Mouse (Mus musculus) CH12.LX (cell line): ENCODE measurements at regions not wholly inside any gene's neighbourhood (a gene's known extent, or its start where the extent isn't known, plus 50 kb on each side); places are given as distances from the start of the nearest gene placed in this dataset.

Experiments used
- DNase-seq: peaks from one replicate; pipeline ENCODE4 v3.0.0-alpha.2; 2013; ENCODE audit errors: extremely low read depth
- H3K27ac ChIP-seq: 2 replicates; pipeline ENCODE4 v1.5.1; 2012; ENCODE audit warnings: low read depth, mild to moderate bottlenecking, control low read depth, moderate library complexity; ENCODE audit not compliant: insufficient read depth
- H3K27me3 ChIP-seq: replicated peaks from 2 replicates; pipeline ENCODE3; 2012; ENCODE audit warnings: inconsistent platforms
- H3K36me3 ChIP-seq, 2 experiments: replicated peaks in 1 of 2; 2 replicates each; pipeline versions ENCODE3 to v1.6.1; 2012; ENCODE audit warnings: inconsistent platforms in 1 of 2, low read length in 1 of 2, mild to moderate bottlenecking in 1 of 2, mixed read lengths in 1 of 2, moderate library complexity in 1 of 2; ENCODE audit not compliant: control insufficient read depth in 1 of 2, insufficient read depth in 1 of 2
- H3K4me1 ChIP-seq, 2 experiments: 2 replicates each; pipeline ENCODE4 v1.6.1; 2012; ENCODE audit warnings: inconsistent platforms in 1 of 2, moderate library complexity in 1 of 2; ENCODE audit not compliant: insufficient read depth in 2 of 2, control insufficient read depth in 1 of 2
- H3K4me2 ChIP-seq: 2 replicates; pipeline ENCODE4 v1.6.1; 2012; ENCODE audit warnings: low read depth, mild to moderate bottlenecking, control low read depth; ENCODE audit not compliant: poor library complexity, insufficient read depth, severe bottlenecking
- H3K4me3 ChIP-seq, 3 experiments: fragments of 150-350 bp in 1 of 3; sonication (generic) in 1 of 3; replicated peaks in 1 of 3; 2 replicates each; pipeline versions ENCODE3 to v1.5.1; 2011 to 2012; ENCODE audit warnings: low read depth in 2 of 3, low read length in 2 of 3, mild to moderate bottlenecking in 2 of 3, moderate library complexity in 2 of 3, control low read depth in 1 of 3, improper control_type of control experiment in 1 of 3, inconsistent platforms in 1 of 3, mixed read lengths in 1 of 3; ENCODE audit not compliant: poor library complexity in 1 of 3
- H3K79me2 ChIP-seq: replicated peaks from 2 replicates; pipeline ENCODE4 v1.6.1; 2012; ENCODE audit warnings: mild to moderate bottlenecking, moderate library complexity; ENCODE audit not compliant: control insufficient read depth, poor library complexity, insufficient read depth, severe bottlenecking; ENCODE audit errors: extremely low read depth
- H3K9ac ChIP-seq: 2 replicates; pipeline ENCODE4 v1.6.1; 2012; ENCODE audit warnings: low read depth, mild to moderate bottlenecking, control low read depth, moderate library complexity; ENCODE audit not compliant: insufficient read depth
- H3K9me3 ChIP-seq: replicated peaks from 2 replicates; pipeline ENCODE3; 2012; ENCODE audit warnings: low read length, inconsistent platforms, mixed read lengths
- BHLHE40 ChIP-seq: IDR thresholded peaks from 2 replicates; pipeline ENCODE4 v1.6.1; 2011; ENCODE audit warnings: mild to moderate bottlenecking, low read depth, low read length, improper control_type of control experiment
- CHD2 ChIP-seq: IDR thresholded peaks from 2 replicates; pipeline ENCODE4 v1.6.1; 2011; ENCODE audit warnings: low read length, improper control_type of control experiment
- CTCF ChIP-seq, 2 experiments: IDR thresholded peaks in 1 of 2; conservative IDR thresholded peaks in 1 of 2; 2 replicates each; pipeline ENCODE4 v1.5.1; 2011 to 2012; ENCODE audit warnings: low read depth in 2 of 2, low read length in 2 of 2, improper control_type of control experiment in 1 of 2, inconsistent platforms in 1 of 2, mild to moderate bottlenecking in 1 of 2, moderate library complexity in 1 of 2
- E2F4 ChIP-seq: IDR thresholded peaks from 2 replicates; pipeline ENCODE4 v1.6.1; 2011; ENCODE audit warnings: low read depth, low read length, improper control_type of control experiment; ENCODE audit not compliant: insufficient replicate concordance
- ELF1 ChIP-seq: IDR thresholded peaks from 2 replicates; pipeline ENCODE4 v1.6.1; 2014; ENCODE audit warnings: low read depth, mild to moderate bottlenecking, inconsistent platforms, low read length, improper control_type of control experiment
- EP300 ChIP-seq: IDR thresholded peaks from 2 replicates; pipeline ENCODE4 v1.6.1; 2011; ENCODE audit warnings: low read length, improper control_type of control experiment
- ETS1 ChIP-seq: conservative IDR thresholded peaks from 2 replicates; pipeline ENCODE4 v1.6.1; 2012; ENCODE audit warnings: low read depth, mild to moderate bottlenecking, inconsistent platforms, low read length, improper control_type of control experiment, moderate library complexity
- JUN ChIP-seq: IDR thresholded peaks from 2 replicates; pipeline ENCODE4 v1.6.1; 2011; ENCODE audit warnings: low read depth, mild to moderate bottlenecking, low read length, improper control_type of control experiment, moderate library complexity; ENCODE audit not compliant: insufficient read depth
- JUND ChIP-seq: conservative IDR thresholded peaks from 2 replicates; pipeline ENCODE4 v1.6.1; 2011; ENCODE audit warnings: low read depth, low read length, improper control_type of control experiment
- MAX ChIP-seq: IDR thresholded peaks from 2 replicates; pipeline ENCODE4 v1.6.1; 2011; ENCODE audit warnings: low read length, improper control_type of control experiment
- NELFE ChIP-seq: IDR thresholded peaks from 2 replicates; pipeline ENCODE4 v1.6.1; 2011; ENCODE audit warnings: low read depth, low read length, improper control_type of control experiment
- NRF1 ChIP-seq: IDR thresholded peaks from 2 replicates; pipeline ENCODE4 v1.6.1; 2014; ENCODE audit warnings: low read depth, mild to moderate bottlenecking, inconsistent platforms, low read length, improper control_type of control experiment, moderate library complexity
- PAX5 ChIP-seq: IDR thresholded peaks from 2 replicates; pipeline ENCODE4 v1.6.1; 2012; ENCODE audit warnings: low read length, inconsistent platforms, mixed read lengths
- POLR2A ChIP-seq: IDR thresholded peaks from 2 replicates; pipeline ENCODE4 v1.6.1; 2011; ENCODE audit warnings: low read depth, mild to moderate bottlenecking, improper control_type of control experiment, low read length
- POLR2AphosphoS2 ChIP-seq: IDR thresholded peaks from 2 replicates; pipeline ENCODE4 v1.6.1; 2011; ENCODE audit warnings: low read depth, low read length, improper control_type of control experiment
- SMC3 ChIP-seq: IDR thresholded peaks from 2 replicates; pipeline ENCODE4 v1.6.1; 2011; ENCODE audit warnings: low read depth, low read length, improper control_type of control experiment
- TBP ChIP-seq: conservative IDR thresholded peaks from 2 replicates; pipeline ENCODE4 v1.6.1; 2011; ENCODE audit warnings: low read depth, low read length, improper control_type of control experiment
- USF2 ChIP-seq: conservative IDR thresholded peaks from 2 replicates; pipeline ENCODE4 v1.6.1; 2011; ENCODE audit warnings: low read depth, low read length, improper control_type of control experiment
- ZKSCAN1 ChIP-seq: IDR thresholded peaks from 2 replicates; pipeline ENCODE4 v1.6.1; 2012; ENCODE audit warnings: low read depth, inconsistent platforms, low read length, improper control_type of control experiment, borderline replicate concordance
- ZNF384 ChIP-seq: IDR thresholded peaks from 2 replicates; pipeline ENCODE4 v1.6.1; 2012; ENCODE audit warnings: low read depth, low read length, improper control_type of control experiment, inconsistent platforms
- dilution Hi-C: fragments of 300-500 bp; cut with MboI; formaldehyde crosslinking; loops from 2 replicates; pipeline ENCODE4 v1.14.3; 2020; ENCODE audit warnings: low sequenced_read_pairs; ENCODE audit not compliant: extremely low pct_unique_long_range_greater_than_20kb, extremely low pct_ligation_motif_present
- in situ Hi-C: fragments of 300-500 bp; cut with MboI; formaldehyde crosslinking; loops from 3 replicates; pipeline ENCODE4 v1.14.3; 2019; ENCODE audit warnings: low sequenced_read_pairs, low pct_ligation_motif_present, low pct_unique_long_range_greater_than_20kb, mixed read lengths

- in situ Hi-C loops, result no loop called here
- Histone ChIP-seq H3K27ac (no peak overlapping the region), H3K36me3 (no peaks in the 10 kb centered on the region), H3K4me1 (peaks cover 2 to 21% of the 10 kb centered on the region in 2 experiments), H3K9ac (no peak overlapping the region), H3K4me2 (no peak overlapping the region), H3K9me3 (no peaks in the 10 kb centered on the region), H3K4me3 (no peak overlapping the region), H3K79me2 (no peaks in the 10 kb centered on the region), H3K27me3 (peaks cover 5% of the 10 kb centered on the region)
- peak; percentile 66 for DNase-seq
- dilution Hi-C loops, result no loop called here
- no peak for TF ChIP-seq BHLHE40
- 0 out of 2 replicates have a peak, but pooled peaks have one; percentile 41 for TF ChIP-seq TBP
- no peak for TF ChIP-seq NRF1
- no peak for TF ChIP-seq CHD2
These were observed 87.4 kb upstream of the Smim23 start for GRCm38 (mm10) chr11:32911791-32912190.

- no peaks in the 10 kb centered on the region for H3K36me3 ChIP-seq
- no peak overlapping the region for H3K4me2 ChIP-seq
These were observed 84.5 kb upstream of the Smim23 start for GRCm38 (mm10) chr11:32908723-32909411.

DNA sequence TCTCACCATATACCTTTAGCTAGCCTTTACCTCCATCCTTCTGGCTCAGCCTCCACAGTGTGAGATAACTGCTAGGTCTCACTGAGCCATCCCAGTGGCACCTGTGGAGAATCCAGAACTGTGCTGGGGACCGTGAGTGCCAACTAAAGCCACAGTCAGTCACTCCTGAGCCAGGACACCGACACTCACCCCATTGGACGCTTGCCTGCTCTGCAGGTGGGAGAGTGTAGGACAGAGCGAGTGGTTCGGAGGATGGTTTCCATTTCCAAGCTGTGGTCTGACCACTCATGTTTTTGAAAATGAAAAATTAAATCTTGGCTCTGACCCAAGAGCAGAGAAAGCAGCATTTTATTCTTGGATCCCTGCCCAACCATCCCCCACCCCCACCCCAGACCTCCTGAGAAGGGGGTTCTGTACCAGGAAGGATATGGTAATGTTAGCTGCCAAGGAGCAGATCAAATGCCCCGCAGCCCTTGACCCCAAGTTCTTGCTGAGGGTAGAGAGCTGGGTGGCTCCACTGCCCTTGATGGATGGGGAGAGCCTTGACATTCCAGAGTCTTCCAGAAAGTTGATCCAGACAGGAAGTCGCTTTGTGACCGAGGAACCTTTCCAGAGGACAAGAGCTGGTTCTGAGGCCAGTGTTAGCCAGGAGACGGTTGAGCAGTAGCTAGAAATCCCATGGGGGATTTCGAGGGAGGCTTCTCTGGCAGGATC lies 83.3 kb upstream of the Smim23 start:
- Histone ChIP-seq H3K79me2 (no peaks in the 10 kb centered on the region), H3K4me3 (no peak overlapping the region), H3K9me3 (no peaks in the 10 kb centered on the region), H3K4me2 (no peak overlapping the region), H3K9ac (no peak overlapping the region), H3K4me1 (peaks cover 2 to 21% of the 10 kb centered on the region in 2 experiments), H3K36me3 (no peaks in the 10 kb centered on the region), H3K27ac (no peak overlapping the region), H3K27me3 (peaks cover 10% of the 10 kb centered on the region)
- TF ChIP-seq POLR2AphosphoS2 (no peak), ELF1 (no peak), E2F4 (no peak), ZKSCAN1 (no peak), USF2 (no peak), EP300 (no peak), PAX5 (no peak), JUN (no peak), SMC3 (no peak), POLR2A (no peak), MAX (no peak)
- in situ Hi-C loops, result no loop called here
- no peak for DNase-seq
- dilution Hi-C loops, result no loop called here

More at GRCm38 (mm10) chr11:32908723-32909411, 84.5 kb upstream of the Smim23 start:
- in situ Hi-C loops, result no loop called here
- Histone ChIP-seq H3K9me3 (no peaks in the 10 kb centered on the region), H3K27me3 (peaks cover 10% of the 10 kb centered on the region), H3K9ac (no peak overlapping the region), H3K27ac (no peak overlapping the region), H3K4me3 (no peak overlapping the region), H3K79me2 (no peaks in the 10 kb centered on the region), H3K4me1 (peaks cover 2 to 21% of the 10 kb centered on the region in 2 experiments)
- DNase-seq, result peak; percentile 18
- dilution Hi-C loops, result no loop called here
- TF ChIP-seq ETS1 (no peak), ZNF384 (peak; percentile 81), USF2 (no peak; the same call in 1 of the 2 replicates), PAX5 (no peak), ZKSCAN1 (no peak), MAX (no peak), CTCF (conservative IDR thresholded peaks at IDR 0.05 in 1 of 2, IDR thresholded peaks at IDR 0.05 in 1 of 2; ENCODE audit: low read depth in 2 of 2, low read length in 2 of 2) (no peak), NELFE (no peak), JUND (no peak)
